Mouse (Mus musculus): ENCODE measurements at regions not wholly inside any gene's neighbourhood (a gene's known extent, or its start where the extent isn't known, plus 50 kb on each side); places are given as distances from the start of the nearest gene placed in this dataset.
"Not testable (repeated sequence)": the region's sequence is repeated elsewhere in the genome, so short reads cannot be mapped to it uniquely, and the experiment has no call there.

- peak in 1 of 2 experiments; percentile 26 for DNase-seq (ENCODE audit: low spot score in 2 of 2)
These were observed 60.5 kb upstream of the Tmem200a start for GRCm38 (mm10) chr10:26139100-26140093.

DNA sequence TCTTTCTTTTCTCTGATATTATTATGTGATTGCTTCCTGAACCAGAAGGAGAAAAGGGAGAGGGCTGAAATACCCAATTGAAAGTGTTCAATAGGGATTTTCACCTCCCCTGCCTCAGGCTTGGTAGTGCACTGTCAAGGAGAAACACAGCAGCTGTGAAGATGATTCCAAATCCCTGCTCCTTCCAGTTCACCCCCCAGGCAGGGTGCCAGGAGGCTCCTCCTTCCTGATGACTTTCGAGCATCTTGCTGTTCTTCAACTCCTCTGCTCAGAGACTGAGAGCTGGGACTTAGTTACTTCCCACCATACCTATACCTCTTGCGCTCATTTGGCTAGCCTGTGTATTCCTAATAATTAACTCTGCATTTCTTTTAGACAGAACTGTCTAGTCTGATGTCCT is 73.7 kb upstream of the Tmem200a start:
- DNase-seq (ENCODE audit: low spot score in 2 of 2): no peak

GRCm38 (mm10) chr10:26158786-26159185 is 70.7 kb upstream of the Samd3 start:
- DNase-seq (ENCODE audit: low spot score in 2 of 2): no peak

GRCm38 (mm10) chr10:26161139-26161538 is 68.4 kb upstream of the Samd3 start:
- not testable (repeated sequence) for DNase-seq (ENCODE audit: low spot score in 2 of 2)

GRCm38 (mm10) chr10:26164531-26164930 is 65.0 kb upstream of the Samd3 start:
- no peak for DNase-seq (ENCODE audit: low spot score in 2 of 2)

- DNase-seq (ENCODE audit: low spot score in 2 of 2): no peak
These were observed 51.9 kb upstream of the Samd3 start for GRCm38 (mm10) chr10:26177591-26177990.

DNA sequence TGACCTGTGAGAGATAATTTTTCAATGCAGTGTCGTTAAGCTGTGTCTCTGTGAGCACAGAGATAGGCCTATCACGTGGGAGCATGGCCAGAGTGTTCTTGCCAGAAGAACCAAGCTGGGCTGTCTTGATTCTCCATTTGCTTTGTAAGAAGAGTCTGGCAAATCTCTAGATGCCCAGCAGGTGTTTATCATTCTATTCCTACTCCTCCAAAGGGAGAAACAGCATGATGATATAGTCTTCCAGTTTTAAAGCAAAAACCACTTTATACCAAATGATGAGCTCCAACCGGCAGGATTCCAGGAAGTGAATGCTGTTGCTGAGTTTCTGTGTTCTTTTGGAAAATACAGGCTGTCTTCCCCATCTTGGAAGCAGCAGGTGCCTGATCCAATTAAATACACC is 51.2 kb upstream of the Samd3 start:
- no peak for DNase-seq (ENCODE audit: low spot score in 2 of 2)

Measured in adrenal gland, postnatal 4 days (tissue).